Mouse (Mus musculus) bone marrow, adult 2 months (tissue): ENCODE data around the gene Ccdc82.

Experiments used
- CTCF ChIP-seq: fragments of 200-500 bp; IDR thresholded peaks from 2 replicates; pipeline ENCODE4 v1.5.1; 2011; ENCODE audit warnings: low read length, control low read depth; ENCODE audit not compliant: control insufficient read depth, insufficient read depth
- POLR2A ChIP-seq: fragments of 200-500 bp; IDR thresholded peaks from 2 replicates; pipeline ENCODE4 v1.6.1; 2011; ENCODE audit warnings: low read depth, mild to moderate bottlenecking, control low read depth, low read length, borderline replicate concordance; ENCODE audit not compliant: control insufficient read depth

- TF ChIP-seq POLR2A: no peak
- TF ChIP-seq CTCF: no peak
Measured at GRCm38 (mm10) chr9:13248104-13248503, 1.3 kb downstream of the Ccdc82 start.
